Mouse (Mus musculus): ENCODE data around the gene 1110032F04Rik. TPM values are rescaled to one million over a fixed set of nuclear protein-coding genes. Genes with fewer than 3 reads are reported as not detected.

The 1110032F04Rik gene
- polyA plus RNA-seq (2015; fragmentation: Illumina TruSeq; extraction: RNeasy Lipid Tissue Mini Kit (QIAGEN cat#74804); ENCODE audit: low read depth, low replicate concordance) = 12.7 TPM

GRCm38 (mm10) chr3:68869211-68869690 is at the start of gene 1110032F04Rik:
1110032F04Rik (plus strand) TSS chr3:68869586.

Other genes starting within 250 kb of the 1110032F04Rik start
- gene Il12a, start 178.9 kb upstream of the 1110032F04Rik start, polyA plus RNA-seq (2015; fragmentation: Illumina TruSeq; extraction: RNeasy Lipid Tissue Mini Kit (QIAGEN cat#74804); ENCODE audit: low read depth, low replicate concordance) = 5.7 TPM
- gene Ift80, start 135.0 kb downstream of the 1110032F04Rik start, polyA plus RNA-seq (2015; fragmentation: Illumina TruSeq; extraction: RNeasy Lipid Tissue Mini Kit (QIAGEN cat#74804); ENCODE audit: low read depth, low replicate concordance) = 18.9 TPM
- 4.8 TPM for gene Smc4, start 135.2 kb downstream of the 1110032F04Rik start, polyA plus RNA-seq (2015; fragmentation: Illumina TruSeq; extraction: RNeasy Lipid Tissue Mini Kit (QIAGEN cat#74804); ENCODE audit: low read depth, low replicate concordance)
- 22.1 TPM for gene Trim59, start 175.2 kb downstream of the 1110032F04Rik start, polyA plus RNA-seq (2015; fragmentation: Illumina TruSeq; extraction: RNeasy Lipid Tissue Mini Kit (QIAGEN cat#74804); ENCODE audit: low read depth, low replicate concordance)

Data from brain, adult 10 weeks (tissue).